In genomic region chr16:78099114-78099513, GRCm38 (mm10) we compare ENCODE assay signal across 27 mouse cellular contexts.
A peak's percentile ranks its signal among the peaks of the same experiment; 100 is the strongest.
DNase-seq lines count a peak whose midpoint lies in the region; ATAC-seq and TF ChIP-seq lines count a peak whose summit lies in the region.
"Had no signal": no experiment of that assay in that cellular context is flagged by ENCODE, and none has a peak within 500 bp of the region (broad histone marks: within the 10 kb centered on the region; RNA-seq: fewer than 3 reads in every experiment).

No protein-coding gene starts in this region.

- no peak for ATAC-seq in embryonic facial prominence, embryonic 14.5 days (ENCODE audit: low read depth)
- ATAC-seq in forebrain, embryonic 16.5 days: peak; percentile 73
- no peak for ATAC-seq in forebrain, embryonic 11.5 days (replicated peaks; ENCODE audit: low FRiP score)
- ATAC-seq: activated CD4-positive, CD25-positive, alpha-beta regulatory T cell, adult 4 months; hindbrain, embryonic 16.5 days; intestine, embryonic 15.5 days had no signal

- H3K4me3 ChIP-seq in embryonic facial prominence, embryonic 14.5 days (ENCODE audit: low read depth, low read length): no peak overlapping the region
- no peak overlapping the region for H3K4me3 ChIP-seq in embryonic facial prominence, embryonic 10.5 days
- H3K4me3 ChIP-seq in forebrain, embryonic 16.5 days (replicated peaks; ENCODE audit: low read length): no peak overlapping the region
- no peak overlapping the region for H3K4me3 ChIP-seq in forebrain, embryonic 11.5 days (ENCODE audit: low read depth, low read length)
- H3K4me3 ChIP-seq: embryonic facial prominence, embryonic 12.5 days; erythroblast, embryonic 14.5 days; heart, embryonic 12.5 days; heart, embryonic 15.5 days; hindbrain, embryonic 10.5 days; hindbrain, embryonic 13.5 days; intestine, embryonic 15.5 days had no signal

- no peaks in the 10 kb centered on the region for H3K36me3 ChIP-seq in embryonic facial prominence, embryonic 14.5 days (ENCODE audit: control insufficient read depth, insufficient read depth, low read length)
- H3K36me3 ChIP-seq in embryonic facial prominence, embryonic 10.5 days (replicated peaks): no peaks in the 10 kb centered on the region
- no peaks in the 10 kb centered on the region for H3K36me3 ChIP-seq in forebrain, embryonic 16.5 days (ENCODE audit: control insufficient read depth, insufficient read depth)
- H3K36me3 ChIP-seq in forebrain, embryonic 11.5 days (ENCODE audit: control insufficient read depth, insufficient read depth, low read length): no peaks in the 10 kb centered on the region
- H3K36me3 ChIP-seq: embryonic facial prominence, embryonic 12.5 days; heart, embryonic 12.5 days; heart, embryonic 15.5 days; hindbrain, embryonic 10.5 days; hindbrain, embryonic 13.5 days; intestine, embryonic 15.5 days had no signal

- H3K9me3 ChIP-seq in embryonic facial prominence, embryonic 14.5 days (ENCODE audit: control insufficient read depth, low read length): 0 out of 2 replicates have a peak, but pooled peaks cover 5% of the 10 kb centered on the region
- H3K9me3 ChIP-seq in embryonic facial prominence, embryonic 10.5 days: no peaks in the 10 kb centered on the region
- no peaks in the 10 kb centered on the region for H3K9me3 ChIP-seq in forebrain, embryonic 16.5 days (ENCODE audit: control insufficient read depth, low read length)
- no peaks in the 10 kb centered on the region for H3K9me3 ChIP-seq in forebrain, embryonic 11.5 days (ENCODE audit: control insufficient read depth, low read length)
- H3K9me3 ChIP-seq: embryonic facial prominence, embryonic 12.5 days; heart, embryonic 12.5 days; heart, embryonic 15.5 days; hindbrain, embryonic 10.5 days; hindbrain, embryonic 13.5 days; intestine, embryonic 15.5 days had no signal

- DNase-seq in embryonic facial prominence, embryonic 14.5 days (ENCODE audit: low spot score): peak; percentile 35
- no peak for DNase-seq in embryonic facial prominence, embryonic 10.5 days (ENCODE audit: low spot score)
- DNase-seq in forebrain, embryonic 11.5 days (ENCODE audit: low spot score): no peak
- peak; percentile 39 for DNase-seq in heart, adult 11 months
- no peak for DNase-seq in heart, adult 8-10 months (ENCODE audit: low spot score)
- peak; percentile 65 for DNase-seq in brain, embryonic 14.5 days (ENCODE audit: low read depth)
- no peak for DNase-seq in spleen, postnatal 4 days (ENCODE audit: low spot score in 2 of 2)
- DNase-seq: adrenal gland, adult 8-10 months; adrenal gland, postnatal 25 days; cerebellum, adult 18-20 months; cerebellum, adult 9-10 months; cerebellum, postnatal 14 days; gastrocnemius, postnatal 10 days; gastrocnemius, postnatal 36 days; heart, postnatal 10 days; heart, postnatal 36 days; kidney, adult 11 months had no signal

- TF ChIP-seq CTCF in brain, embryonic 14.5 days (IDR thresholded peaks at IDR 0.05; ENCODE audit: borderline replicate concordance, extremely low read depth, insufficient read depth, insufficient read length): no peak

- WGBS in embryonic facial prominence, embryonic 14.5 days: 47% methylated on average over 6 of the region's 6 CpGs
- WGBS in embryonic facial prominence, embryonic 10.5 days: 79% methylated on average over 6 of the region's 6 CpGs
- 36% methylated on average over 6 of the region's 6 CpGs for WGBS in forebrain, embryonic 16.5 days
- WGBS in forebrain, embryonic 11.5 days: 85% methylated on average over 6 of the region's 6 CpGs

- H3K27ac ChIP-seq in embryonic facial prominence, embryonic 14.5 days (replicated peaks; ENCODE audit: low read depth, low read length): peak overlapping the region; percentile 55; the same call in 1 of the 2 replicates
- H3K27ac ChIP-seq in embryonic facial prominence, embryonic 10.5 days (replicated peaks): no peak overlapping the region
- peak overlapping the region; percentile 83 for H3K27ac ChIP-seq in forebrain, embryonic 16.5 days (ENCODE audit: low read length)
- no peak overlapping the region for H3K27ac ChIP-seq in forebrain, embryonic 11.5 days (ENCODE audit: low read depth, low read length)
- H3K27ac ChIP-seq: heart, embryonic 15.5 days; hindbrain, embryonic 10.5 days; hindbrain, embryonic 13.5 days; intestine, embryonic 15.5 days had no signal

- no peak overlapping the region for H3K9ac ChIP-seq in embryonic facial prominence, embryonic 14.5 days (ENCODE audit: low read depth, low read length)
- no peak overlapping the region for H3K9ac ChIP-seq in forebrain, embryonic 16.5 days (replicated peaks; ENCODE audit: low read depth, low read length)
- no peak overlapping the region for H3K9ac ChIP-seq in forebrain, embryonic 11.5 days (ENCODE audit: low read length)
- H3K9ac ChIP-seq: embryonic facial prominence, embryonic 12.5 days; heart, embryonic 12.5 days; heart, embryonic 15.5 days; hindbrain, embryonic 13.5 days; intestine, embryonic 15.5 days had no signal

- no peak for TF ChIP-seq POLR2A in brain, embryonic 14.5 days (IDR thresholded peaks at IDR 0.05; ENCODE audit: borderline replicate concordance, extremely low read depth, insufficient read depth, insufficient read length, poor library complexity, severe bottlenecking)

- peaks cover 20% of the 10 kb centered on the region for H3K4me1 ChIP-seq in embryonic facial prominence, embryonic 14.5 days (ENCODE audit: control insufficient read depth, insufficient read depth, low read length)
- H3K4me1 ChIP-seq in embryonic facial prominence, embryonic 10.5 days: peaks cover 10% of the 10 kb centered on the region
- H3K4me1 ChIP-seq in forebrain, embryonic 16.5 days (replicated peaks; ENCODE audit: control insufficient read depth, insufficient read depth, low read length): peaks cover 18% of the 10 kb centered on the region
- peaks cover 3% of the 10 kb centered on the region; the same call in 1 of the 2 replicates for H3K4me1 ChIP-seq in forebrain, embryonic 11.5 days (replicated peaks; ENCODE audit: control insufficient read depth, insufficient read depth, low read length)
- H3K4me1 ChIP-seq: heart, embryonic 12.5 days; intestine, embryonic 15.5 days had no signal

- H3K4me2 ChIP-seq in embryonic facial prominence, embryonic 14.5 days (ENCODE audit: low read depth, low read length): no peak overlapping the region
- H3K4me2 ChIP-seq in forebrain, embryonic 16.5 days (ENCODE audit: low read length): no peak overlapping the region
- no peak overlapping the region for H3K4me2 ChIP-seq in forebrain, embryonic 11.5 days (ENCODE audit: low read depth, low read length, severe bottlenecking)
- H3K4me2 ChIP-seq: embryonic facial prominence, embryonic 12.5 days; heart, embryonic 12.5 days; heart, embryonic 15.5 days; hindbrain, embryonic 13.5 days; intestine, embryonic 15.5 days had no signal

- H3K27me3 ChIP-seq in embryonic facial prominence, embryonic 14.5 days (replicated peaks; ENCODE audit: control insufficient read depth, insufficient read depth, low read length): no peaks in the 10 kb centered on the region
- H3K27me3 ChIP-seq in embryonic facial prominence, embryonic 10.5 days (replicated peaks; ENCODE audit: low read depth, poor library complexity, severe bottlenecking): no peaks in the 10 kb centered on the region
- no peaks in the 10 kb centered on the region for H3K27me3 ChIP-seq in forebrain, embryonic 16.5 days (replicated peaks; ENCODE audit: control insufficient read depth, insufficient read depth, low read length)
- no peaks in the 10 kb centered on the region for H3K27me3 ChIP-seq in forebrain, embryonic 11.5 days (ENCODE audit: control insufficient read depth, insufficient read depth, low read length)
- H3K27me3 ChIP-seq: embryonic facial prominence, embryonic 12.5 days; heart, embryonic 12.5 days; heart, embryonic 15.5 days; hindbrain, embryonic 13.5 days; intestine, embryonic 15.5 days had no signal

Comparison
In these comparisons a context has a peak if more than half of its experiments do, and no peak if none do; other contexts are left out.
1. DNase-seq: peak in embryonic facial prominence, embryonic 14.5 days (single experiment), heart, adult 11 months (single experiment) and brain, embryonic 14.5 days (single experiment); none in embryonic facial prominence, embryonic 10.5 days (single experiment), forebrain, embryonic 11.5 days (single experiment), heart, adult 8-10 months (single experiment) and spleen, postnatal 4 days (0 of 2).
2. H3K27ac ChIP-seq: peak in embryonic facial prominence, embryonic 14.5 days (single experiment) and forebrain, embryonic 16.5 days (single experiment); none in embryonic facial prominence, embryonic 10.5 days (single experiment) and forebrain, embryonic 11.5 days (single experiment).